Mouse (Mus musculus) lung, postnatal 0 days (tissue): ENCODE results near the gene Kansl2. TPM values are rescaled to one million over a fixed set of nuclear protein-coding genes. Genes with fewer than 3 reads are reported as not detected.
A peak's percentile ranks its signal among the peaks of the same experiment; 100 is the strongest.

Experiments used
- ATAC-seq: fragments of 200-750 bp; cut with Nextera tagmentation; 2 replicates; pipeline ENCODE4 v1.8.0; 2017; ENCODE audit warnings: moderate library complexity
- DNase-seq: peaks from one replicate; pipeline ENCODE4 v3.0.0-alpha.2; 2016; ENCODE audit warnings: low spot score
- H3K27ac ChIP-seq: fragments of 300-500 bp; sonication (generic); 2 replicates; pipeline ENCODE4 v1.5.1; 2014; ENCODE audit warnings: antibody characterized with exemption, mild to moderate bottlenecking, low read length, mixed read lengths
- H3K27me3 ChIP-seq: fragments of 300-500 bp; sonication (generic); replicated peaks from 2 replicates; pipeline ENCODE4 v1.6.1; 2014; ENCODE audit warnings: low read length, mixed read lengths; ENCODE audit not compliant: insufficient read depth
- H3K36me3 ChIP-seq: fragments of 300-500 bp; sonication (generic); 2 replicates; pipeline ENCODE4 v1.6.1; 2014; ENCODE audit warnings: low read length, mixed read lengths; ENCODE audit not compliant: insufficient read depth
- H3K4me1 ChIP-seq: fragments of 300-500 bp; sonication (generic); 2 replicates; pipeline ENCODE4 v1.6.1; 2014; ENCODE audit warnings: antibody characterized with exemption, low read depth, low read length, mixed read lengths; ENCODE audit not compliant: insufficient read depth
- H3K4me2 ChIP-seq: fragments of 300-500 bp; sonication (generic); replicated peaks from 2 replicates; pipeline ENCODE4 v1.6.1; 2014; ENCODE audit warnings: low read depth, mild to moderate bottlenecking, low read length, moderate library complexity, mixed read lengths
- H3K4me3 ChIP-seq: fragments of 300-500 bp; sonication (generic); 2 replicates; pipeline ENCODE4 v1.5.1; 2014; ENCODE audit warnings: low read depth, low read length
- H3K9ac ChIP-seq: fragments of 300-500 bp; sonication (generic); replicated peaks from 2 replicates; pipeline ENCODE4 v1.6.1; 2014; ENCODE audit warnings: low read depth, mild to moderate bottlenecking
- H3K9me3 ChIP-seq: fragments of 300-500 bp; sonication (generic); 2 replicates; pipeline ENCODE4 v1.6.1; 2016; ENCODE audit warnings: low read length, mixed read lengths
- CTCF ChIP-seq: IDR thresholded peaks from 2 replicates; pipeline ENCODE4 v1.5.1; 2016; ENCODE audit warnings: antibody characterized with exemption, mild to moderate bottlenecking
- EP300 ChIP-seq: IDR thresholded peaks from 2 replicates; pipeline ENCODE4 v1.6.1; 2016; ENCODE audit warnings: antibody characterized with exemption, mild to moderate bottlenecking, control low read depth
- WGBS: fragments of 180-500 bp; shearing (Covaris S2); extraction: QIAGEN DNeasy Blood & Tissue Kit; methylation state at CpG from one replicate; pipeline ENCODE4 v1.1.7; 2014; 5-methylcytosine and 5-hydroxymethylcytosine counted together
- polyA plus RNA-seq: library from polyadenylated mRNA; unstranded; fragments of >200 nt; fragmentation: Nextera tagmentation; extraction: Ambion mirVana; gene quantifications from 2 replicates; pipeline ENCODE4 v1.2.1, GENCODE M21; 2015

Gene Kansl2
- polyA plus RNA-seq, 1 experiment from 2014 or later: 50.4 TPM

DNA sequence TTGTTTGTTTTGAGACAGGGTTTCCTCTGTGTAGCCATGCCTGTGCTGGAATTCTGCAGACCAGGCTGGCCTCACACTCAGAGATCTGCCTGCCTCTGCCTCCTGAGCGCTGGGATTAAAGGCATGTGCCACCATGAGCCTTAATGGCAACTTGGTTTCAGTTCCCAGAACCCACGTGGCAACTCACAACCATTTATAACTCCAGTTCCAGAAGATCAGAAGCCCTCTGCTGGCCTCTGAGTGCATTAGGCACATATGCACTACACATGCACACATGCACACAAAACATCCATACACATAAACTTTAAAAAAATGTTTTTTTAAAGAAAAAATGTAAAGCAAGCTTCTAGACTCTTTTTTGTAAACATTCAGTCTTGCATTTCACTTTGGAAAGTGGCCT, 24.7 kb downstream of the Kansl2 start:
- 52% methylated on average over 2 of the region's 2 CpGs for WGBS
- H3K27ac ChIP-seq: no peak overlapping the region
- no peak overlapping the region for H3K4me3 ChIP-seq
- H3K9ac ChIP-seq: no peak overlapping the region
- H3K4me1 ChIP-seq: 0 out of 2 replicates have a peak, but pooled peaks cover 3% of the 10 kb centered on the region
- no peaks in the 10 kb centered on the region for H3K9me3 ChIP-seq
- no peaks in the 10 kb centered on the region for H3K36me3 ChIP-seq
- no peak overlapping the region for H3K4me2 ChIP-seq
- no peaks in the 10 kb centered on the region for H3K27me3 ChIP-seq
- DNase-seq (no peak), ATAC-seq (no peak)
- no peak for TF ChIP-seq EP300
- TF ChIP-seq CTCF: no peak

DNA sequence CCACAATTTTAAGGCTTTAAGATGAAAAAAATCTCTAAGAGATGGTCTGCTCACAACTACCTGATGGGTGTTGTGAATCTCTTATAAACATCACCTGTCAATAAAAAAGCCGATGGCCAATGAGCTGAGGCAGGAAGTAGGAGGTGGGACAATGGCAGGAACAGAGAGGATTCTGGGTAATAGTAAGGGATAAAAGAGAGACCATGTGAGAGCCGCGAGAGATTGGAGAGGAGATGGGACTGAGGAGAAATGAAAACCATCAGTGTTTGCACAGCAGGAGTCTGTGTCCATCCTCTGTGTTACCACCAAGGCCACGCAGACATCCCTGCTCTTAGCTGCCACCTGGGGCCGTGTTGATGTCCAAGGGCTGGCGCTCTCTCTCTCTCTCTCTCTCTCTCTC, 26.7 kb downstream of the Kansl2 start:
- ATAC-seq (no peak), DNase-seq (no peak)
- Histone ChIP-seq H3K4me1 (0 out of 2 replicates have a peak, but pooled peaks cover 3% of the 10 kb centered on the region), H3K9me3 (no peaks in the 10 kb centered on the region), H3K4me3 (no peak overlapping the region), H3K27ac (no peak overlapping the region), H3K36me3 (no peaks in the 10 kb centered on the region), H3K27me3 (no peaks in the 10 kb centered on the region), H3K4me2 (no peak overlapping the region), H3K9ac (no peak overlapping the region)
- TF ChIP-seq EP300 (no peak), CTCF (no peak)
- WGBS: 85% methylated on average over 6 of the region's 6 CpGs

DNA sequence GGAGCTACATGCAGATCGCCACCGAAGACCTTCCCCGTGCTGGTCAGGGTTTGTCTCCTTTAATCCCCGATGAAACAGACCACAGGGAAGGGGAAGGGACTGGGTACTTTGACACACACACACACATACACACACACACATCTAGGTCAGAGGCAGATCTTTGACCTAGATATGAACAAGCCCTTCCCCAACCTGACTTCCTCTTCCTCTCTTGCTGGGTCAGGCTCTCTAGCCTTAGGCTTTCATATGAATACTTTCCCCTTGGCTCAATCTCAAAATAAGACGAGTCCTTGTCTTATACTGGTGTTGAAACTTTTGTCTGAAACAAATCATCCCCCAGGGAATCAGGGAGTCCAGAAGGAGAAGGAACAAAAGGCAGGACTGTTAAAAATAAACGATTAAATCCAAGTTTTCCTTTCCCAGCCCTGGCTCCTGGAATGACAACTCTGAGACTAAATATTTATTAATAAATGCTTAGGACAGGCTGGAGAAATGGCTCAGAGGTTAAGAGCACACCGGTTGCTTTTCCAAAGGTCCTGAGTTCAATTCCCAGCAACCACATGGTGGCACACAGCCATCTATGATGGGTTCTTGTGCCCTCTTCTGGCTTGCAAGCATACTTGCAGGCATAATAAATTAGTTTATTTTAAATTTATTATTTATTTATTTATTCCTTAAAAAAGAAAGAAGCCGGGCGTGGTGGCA, 27.7 kb downstream of the Kansl2 start:
- no peak for ATAC-seq
- peak; percentile 36 for DNase-seq
- TF ChIP-seq CTCF (peak; percentile 18; the same call in 1 of the 2 replicates), EP300 (no peak)
- H3K4me3 ChIP-seq: no peak overlapping the region
- no peak overlapping the region for H3K9ac ChIP-seq
- no peaks in the 10 kb centered on the region for H3K36me3 ChIP-seq
- H3K4me1 ChIP-seq: no peaks in the 10 kb centered on the region
- no peak overlapping the region for H3K4me2 ChIP-seq
- no peaks in the 10 kb centered on the region for H3K27me3 ChIP-seq
- no peak overlapping the region for H3K27ac ChIP-seq
- no peaks in the 10 kb centered on the region for H3K9me3 ChIP-seq
- WGBS: 65% methylated on average over 9 of the region's 9 CpGs

DNA sequence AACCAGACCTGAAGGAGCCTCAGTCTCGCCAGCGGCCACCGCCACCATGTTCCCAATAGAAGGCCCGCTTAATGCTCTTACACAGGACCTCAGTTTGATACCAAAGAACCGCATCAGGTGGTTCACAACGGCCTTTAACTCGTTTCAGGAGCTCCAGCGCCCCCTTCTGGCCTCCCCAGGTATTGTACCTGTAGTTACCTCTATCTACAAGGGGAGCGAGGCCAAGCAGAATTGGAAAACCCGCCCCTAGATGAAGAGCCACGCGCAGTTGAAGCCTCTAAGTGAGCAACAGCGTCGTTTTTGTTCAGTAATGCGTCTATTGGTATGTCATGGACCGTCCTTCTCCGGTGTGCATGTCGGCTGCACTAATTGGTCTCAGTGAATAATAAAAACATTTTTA, 29.6 kb downstream of the Kansl2 start:
- DNase-seq (peak; percentile 64), ATAC-seq (peak; percentile 25; the same call in 1 of the 2 replicates)
- H3K4me1 ChIP-seq: no peaks in the 10 kb centered on the region
- no peaks in the 10 kb centered on the region for H3K9me3 ChIP-seq
- H3K9ac ChIP-seq: no peak overlapping the region
- H3K27me3 ChIP-seq: no peaks in the 10 kb centered on the region
- H3K4me3 ChIP-seq: no peak overlapping the region
- no peaks in the 10 kb centered on the region for H3K36me3 ChIP-seq
- TF ChIP-seq CTCF (peak; percentile 78), EP300 (no peak)
- WGBS: 14% methylated on average over 18 of the region's 18 CpGs
- H3K27ac ChIP-seq: no peak overlapping the region
- no peak overlapping the region for H3K4me2 ChIP-seq

DNA sequence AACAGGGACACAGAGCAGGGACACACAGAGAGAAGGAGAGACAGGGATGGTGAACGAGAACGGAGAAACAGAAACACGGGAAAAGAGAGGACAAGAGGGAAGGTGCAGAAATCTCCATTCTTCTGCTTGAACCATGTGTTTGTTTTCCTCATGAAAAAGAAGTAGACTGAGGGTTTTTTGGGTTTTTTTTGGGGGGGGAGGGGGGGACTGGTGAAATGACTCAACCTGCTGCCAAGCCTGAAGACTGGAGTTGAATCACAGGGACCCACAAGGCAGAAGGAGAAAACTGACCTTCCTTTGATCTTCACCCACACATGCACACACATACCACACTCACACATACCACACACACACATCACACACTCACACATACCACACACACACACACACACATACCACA, 30.7 kb downstream of the Kansl2 start:
- Histone ChIP-seq H3K9ac (no peak overlapping the region), H3K36me3 (no peaks in the 10 kb centered on the region), H3K27ac (no peak overlapping the region), H3K27me3 (no peaks in the 10 kb centered on the region), H3K4me1 (no peaks in the 10 kb centered on the region), H3K9me3 (no peaks in the 10 kb centered on the region), H3K4me3 (no peak overlapping the region), H3K4me2 (no peak overlapping the region)
- DNase-seq: no peak
- WGBS: 85% methylated on average over 2 of the region's 3 CpGs
- TF ChIP-seq EP300: no peak
- TF ChIP-seq CTCF: no peak
- no peak for ATAC-seq

DNA sequence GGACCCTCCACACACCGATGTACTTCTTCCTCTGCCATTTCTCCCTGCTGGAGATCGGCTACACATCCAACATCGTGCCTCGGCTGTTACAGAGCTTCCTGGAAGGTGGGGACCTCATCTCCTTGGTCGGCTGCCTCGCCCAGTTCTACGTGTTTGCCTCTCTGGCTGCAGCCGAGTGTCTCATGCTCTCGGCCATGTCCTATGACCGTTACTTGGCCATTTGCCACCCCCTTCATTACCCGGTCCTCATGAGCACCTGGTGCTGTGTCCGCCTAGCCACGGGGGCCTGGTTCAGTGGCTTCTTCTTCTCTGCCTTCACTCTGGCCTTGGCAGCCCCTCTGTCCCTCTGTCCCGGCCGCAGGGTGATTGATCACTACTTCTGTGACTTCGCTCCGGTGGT, 36.4 kb downstream of the Kansl2 start:
- Histone ChIP-seq H3K36me3 (no peaks in the 10 kb centered on the region), H3K4me2 (no peak overlapping the region), H3K27me3 (no peaks in the 10 kb centered on the region), H3K4me1 (no peaks in the 10 kb centered on the region), H3K9ac (no peak overlapping the region), H3K4me3 (no peak overlapping the region), H3K9me3 (no peaks in the 10 kb centered on the region), H3K27ac (no peak overlapping the region)
- DNase-seq (no peak), ATAC-seq (no peak)
- no peak for TF ChIP-seq EP300
- TF ChIP-seq CTCF: no peak
- WGBS: 79% methylated on average over 17 of the region's 17 CpGs
